8 mouse cellular contexts compared by ENCODE assay signal in the genomic region with DNA sequence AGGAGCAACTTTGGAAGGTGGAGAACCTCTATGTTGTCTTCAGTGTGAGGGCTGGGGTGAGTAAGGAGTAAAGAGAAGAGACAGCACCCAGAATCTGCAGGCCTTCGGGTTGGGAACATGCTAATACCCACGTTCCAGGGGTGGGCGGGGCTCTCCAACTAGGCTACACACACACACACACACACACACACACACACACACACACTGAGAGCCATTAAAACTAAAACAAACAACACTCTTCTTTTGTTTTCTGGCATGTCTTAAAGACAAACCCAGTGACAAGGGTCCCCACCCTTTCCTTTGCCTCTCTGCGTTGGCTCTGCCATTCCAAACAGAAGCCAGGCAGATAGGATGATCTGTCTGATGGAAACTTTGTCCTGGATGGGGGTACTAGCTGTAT. TPM values are rescaled to one million over a fixed set of nuclear protein-coding genes. Genes with fewer than 3 reads are reported as not detected.
A peak's percentile ranks its signal among the peaks of the same experiment; 100 is the strongest.
DNase-seq lines count a peak whose midpoint lies in the region; ATAC-seq lines count a peak whose summit lies in the region.

No protein-coding gene starts in this region.

- no peak overlapping the region for H3K9ac ChIP-seq in liver, embryonic 12.5 days
- H3K9ac ChIP-seq in hindbrain, embryonic 15.5 days: no peak overlapping the region
- no peak overlapping the region for H3K9ac ChIP-seq in liver, embryonic 13.5 days
- no peak overlapping the region for H3K9ac ChIP-seq in stomach, embryonic 15.5 days

- H3K4me2 ChIP-seq in liver, embryonic 12.5 days: peak overlapping the region; percentile 95; the same call in 1 of the 2 replicates
- H3K4me2 ChIP-seq in hindbrain, embryonic 15.5 days: peak overlapping the region; percentile 96
- peak overlapping the region; percentile 99 for H3K4me2 ChIP-seq in liver, embryonic 13.5 days
- H3K4me2 ChIP-seq in stomach, embryonic 15.5 days: peak overlapping the region; percentile 99; the same call in 1 of the 2 replicates

- no peak for ATAC-seq in liver, embryonic 12.5 days
- ATAC-seq in hindbrain, embryonic 15.5 days (ENCODE audit: low FRiP score, low read depth): no peak
- ATAC-seq in liver, embryonic 13.5 days (ENCODE audit: low read depth): no peak
- no peak for ATAC-seq in stomach, embryonic 15.5 days (ENCODE audit: insufficient read depth, low FRiP score, low read depth)

- H3K9me3 ChIP-seq in liver, embryonic 12.5 days (replicated peaks): no peaks in the 10 kb centered on the region
- H3K9me3 ChIP-seq in hindbrain, embryonic 15.5 days: no peaks in the 10 kb centered on the region
- H3K9me3 ChIP-seq in liver, embryonic 13.5 days (replicated peaks): no peaks in the 10 kb centered on the region
- no peaks in the 10 kb centered on the region for H3K9me3 ChIP-seq in stomach, embryonic 15.5 days

- 72% methylated on average over 4 of the region's 4 CpGs for WGBS in liver, embryonic 12.5 days (ENCODE audit: insufficient replicate concordance)
- 63% methylated on average over 4 of the region's 4 CpGs for WGBS in hindbrain, embryonic 15.5 days
- WGBS in liver, embryonic 13.5 days (ENCODE audit: insufficient replicate concordance): 73% methylated on average over 4 of the region's 4 CpGs
- WGBS in stomach, embryonic 15.5 days: 62% methylated on average over 4 of the region's 4 CpGs

- DNase-seq in liver: no peak
- DNase-seq in liver, embryonic 13.5 days: no peak
- no peak for DNase-seq in frontal cortex, postnatal 25 days (ENCODE audit: low spot score in 2 of 2)
- no peak for DNase-seq in spleen, postnatal 14 days (ENCODE audit: low spot score in 2 of 2)
- no peak for DNase-seq in left cerebral cortex, adult 9 months (ENCODE audit: low spot score in 2 of 2)

- no peak overlapping the region for H3K27ac ChIP-seq in liver, embryonic 12.5 days
- H3K27ac ChIP-seq in hindbrain, embryonic 15.5 days (replicated peaks): no peak overlapping the region
- H3K27ac ChIP-seq in liver, embryonic 13.5 days: no peak overlapping the region
- no peak overlapping the region for H3K27ac ChIP-seq in stomach, embryonic 15.5 days

- peaks cover 31% of the 10 kb centered on the region for H3K27me3 ChIP-seq in liver, embryonic 12.5 days (replicated peaks)
- H3K27me3 ChIP-seq in hindbrain, embryonic 15.5 days: no peaks in the 10 kb centered on the region
- peaks cover 39% of the 10 kb centered on the region for H3K27me3 ChIP-seq in liver, embryonic 13.5 days
- no peaks in the 10 kb centered on the region for H3K27me3 ChIP-seq in stomach, embryonic 15.5 days (replicated peaks)

- peaks cover 25% of the 10 kb centered on the region for H3K4me1 ChIP-seq in liver, embryonic 12.5 days
- peaks cover 49% of the 10 kb centered on the region for H3K4me1 ChIP-seq in hindbrain, embryonic 15.5 days (replicated peaks)
- peaks cover 23% of the 10 kb centered on the region for H3K4me1 ChIP-seq in liver, embryonic 13.5 days (replicated peaks)
- 0 out of 2 replicates have a peak, but pooled peaks cover 14% of the 10 kb centered on the region for H3K4me1 ChIP-seq in stomach, embryonic 15.5 days

- H3K4me3 ChIP-seq in liver, embryonic 12.5 days: no peak overlapping the region
- peak overlapping the region; percentile 80 for H3K4me3 ChIP-seq in hindbrain, embryonic 15.5 days
- no peak overlapping the region for H3K4me3 ChIP-seq in liver, embryonic 13.5 days (replicated peaks)
- peak overlapping the region; percentile 67; the same call in 1 of the 2 replicates for H3K4me3 ChIP-seq in stomach, embryonic 15.5 days (replicated peaks)

- no peaks in the 10 kb centered on the region for H3K36me3 ChIP-seq in liver, embryonic 12.5 days
- H3K36me3 ChIP-seq in hindbrain, embryonic 15.5 days: no peaks in the 10 kb centered on the region
- H3K36me3 ChIP-seq in liver, embryonic 13.5 days: no peaks in the 10 kb centered on the region
- no peaks in the 10 kb centered on the region for H3K36me3 ChIP-seq in stomach, embryonic 15.5 days

RNA-seq across cellular contexts. Expression of gene Tspan18, which starts 2.0 kb away (rescaled TPM):
- 6.2 and 6.4 TPM in 2 replicates for polyA plus RNA-seq in liver, embryonic 12.5 days (2016; fragmentation: Nextera tagmentation; extraction: Ambion mirVana)
- 17.9 and 23.5 TPM in 2 replicates for polyA plus RNA-seq in hindbrain, embryonic 15.5 days (2015; fragmentation: Nextera tagmentation; extraction: Ambion mirVana)
- 3.7 and 3.9 TPM in 2 replicates for polyA plus RNA-seq in liver, embryonic 13.5 days (2015; fragmentation: Nextera tagmentation; extraction: Ambion mirVana)
- polyA plus RNA-seq in stomach, embryonic 15.5 days (2015; fragmentation: Nextera tagmentation; extraction: Ambion mirVana): 20.0 and 20.8 TPM in 2 replicates

Comparison
In these comparisons a context has a peak if more than half of its experiments do, and no peak if none do; other contexts are left out.
1. H3K4me3 ChIP-seq: peak in hindbrain, embryonic 15.5 days (single experiment) and stomach, embryonic 15.5 days (single experiment); none in liver, embryonic 12.5 days (single experiment) and liver, embryonic 13.5 days (single experiment).
2. Peak in every context shown above with its lines, with median percentiles within 50 percentile points of each other: H3K4me2 ChIP-seq.